Mouse (Mus musculus) kidney, postnatal 4 days (tissue): ENCODE results near the gene Cfc1.
"Not testable (repeated sequence)": the region's sequence is repeated elsewhere in the genome, so short reads cannot be mapped to it uniquely, and the experiment has no call there.

Source experiments
- DNase-seq, 2 experiments: peaks; one replicate each; pipeline ENCODE4 v3.0.0; 2021; ENCODE audit warnings: mixed read lengths in 2 of 2

Gene Cfc1

DNA sequence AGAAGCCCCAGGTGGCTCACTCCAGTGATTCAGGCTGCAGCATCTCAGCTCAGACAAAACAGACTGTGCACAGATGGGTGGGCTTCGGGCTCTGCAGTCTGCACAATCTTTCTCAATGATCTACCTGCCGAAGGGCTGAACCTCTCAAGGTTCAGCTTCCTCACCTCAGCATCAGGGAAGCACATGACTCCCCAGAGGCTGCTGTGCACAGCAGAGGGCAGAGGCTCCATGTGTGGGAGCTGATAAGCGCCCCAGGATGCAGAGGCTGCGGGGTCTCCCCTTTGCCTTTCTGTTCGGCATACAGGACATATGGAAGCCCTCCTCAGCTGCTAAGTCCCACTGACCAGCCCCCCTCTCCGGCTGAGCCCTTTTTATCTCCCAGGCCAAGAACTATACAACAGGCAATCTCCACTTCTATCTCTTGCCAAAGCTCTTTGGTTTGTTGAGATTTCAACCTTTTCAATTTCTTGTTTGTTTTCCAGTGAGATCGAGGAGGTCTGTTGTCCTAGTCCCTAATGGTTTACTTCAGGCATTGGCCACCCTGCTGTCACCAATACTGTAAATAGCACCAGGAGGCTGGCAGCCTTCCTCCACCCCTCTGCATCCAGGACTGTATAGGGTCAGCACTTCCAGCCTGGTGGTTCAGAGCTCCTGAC is at the start of gene Cfc1:
Cfc1 (plus strand) TSS at position 606 of the 656 bp plus-strand sequence.
- not testable (repeated sequence) for DNase-seq

- DNase-seq: no peak
Observed at GRCm38 (mm10) chr1:34487383-34487782, 48.1 kb upstream of the Cfc1 start.

GRCm38 (mm10) chr1:34489852-34490541 is 45.5 kb upstream of the Cfc1 start:
- DNase-seq: no peak

DNA sequence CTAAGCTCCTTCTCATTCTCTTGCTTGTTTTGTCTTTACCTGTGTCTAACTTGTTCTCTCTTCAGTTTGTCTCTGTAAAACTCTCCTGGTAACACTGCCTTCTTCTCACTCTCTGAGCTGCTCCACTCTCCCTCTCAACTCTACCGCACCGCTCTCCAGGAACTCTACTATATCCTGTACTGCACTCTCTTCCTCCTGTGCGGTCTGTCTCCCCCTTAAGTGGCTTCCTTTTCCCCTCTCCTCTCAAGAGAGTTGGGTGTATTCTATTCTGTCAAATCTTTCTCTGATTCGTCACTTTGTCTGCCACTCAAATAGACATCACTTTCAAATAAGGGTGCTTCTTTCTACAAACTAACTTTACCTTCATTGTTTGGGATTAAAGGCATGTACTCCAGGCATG is 44.0 kb upstream of the Cfc1 start:
- no peak for DNase-seq

- DNase-seq: no peak
Observed at GRCm38 (mm10) chr1:34502991-34503390, 32.5 kb upstream of the Cfc1 start.

- peak in 1 of 2 experiments; percentile 13 for DNase-seq
Observed at GRCm38 (mm10) chr1:34505307-34505706, 30.1 kb upstream of the Cfc1 start.

- no peak for DNase-seq
Observed at GRCm38 (mm10) chr1:34505970-34506551, 29.4 kb upstream of the Cfc1 start.

DNA sequence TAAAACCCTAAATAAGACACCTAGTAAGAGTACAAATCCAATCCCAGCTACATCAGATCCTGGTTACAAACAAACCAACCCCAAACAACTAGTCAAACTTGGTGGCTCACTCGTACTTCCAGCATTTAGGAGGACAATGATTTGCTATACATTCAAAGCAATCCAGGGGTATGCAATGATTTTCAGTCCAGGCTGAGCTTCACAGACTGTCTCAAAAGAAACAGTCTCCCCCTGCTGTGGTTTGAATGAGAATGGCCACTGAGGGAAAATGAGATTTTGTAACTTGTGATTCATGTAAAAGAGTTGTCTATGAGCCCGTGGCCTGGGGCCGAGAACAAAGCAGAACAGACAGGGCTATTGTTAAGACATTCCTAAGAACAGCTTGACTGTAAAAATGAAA is 27.5 kb upstream of the Cfc1 start:
- no peak for DNase-seq

DNA sequence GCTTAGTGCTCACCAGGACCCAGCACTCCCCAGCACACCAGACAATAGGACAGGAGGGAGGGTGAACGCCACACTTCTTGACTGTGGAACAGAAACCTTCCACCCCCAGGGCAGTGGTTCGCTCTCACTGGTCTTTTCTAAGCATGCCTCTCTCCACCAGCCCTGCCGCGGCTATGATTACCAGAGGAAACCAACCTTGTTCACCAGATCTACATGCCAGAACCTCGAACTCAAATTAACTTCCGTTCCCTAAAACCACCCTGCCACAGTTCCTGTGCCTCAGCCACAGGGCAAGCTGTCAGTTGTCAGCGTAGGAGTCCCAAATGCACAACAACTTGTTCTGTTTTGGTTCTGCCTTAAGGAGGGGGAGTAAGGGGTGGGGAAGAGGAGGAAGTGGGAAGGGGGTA is 24.9 kb upstream of the Cfc1 start:
- peak in 1 of 2 experiments; percentile 9 for DNase-seq

DNA sequence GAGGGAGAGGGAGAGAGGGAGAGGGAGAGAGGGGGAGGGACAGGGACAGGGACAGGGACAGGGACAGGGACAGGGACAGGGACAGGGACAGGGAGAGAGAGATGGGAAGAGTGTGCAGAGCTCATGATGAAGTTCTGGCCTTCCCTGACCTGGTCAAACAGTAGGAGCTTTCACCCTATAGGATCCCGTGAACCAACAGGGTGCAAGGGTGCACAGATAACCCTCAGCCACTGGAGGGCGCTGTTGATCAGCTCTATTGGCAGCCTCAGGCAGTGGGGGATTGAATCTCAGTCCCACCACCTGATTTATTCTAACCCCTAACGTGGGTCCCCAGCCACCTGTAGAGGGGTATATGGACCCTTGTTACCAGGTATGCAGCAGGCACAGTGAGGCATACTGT is 24.4 kb upstream of the Cfc1 start:
- peak; percentile 54 to 66 for DNase-seq

DNA sequence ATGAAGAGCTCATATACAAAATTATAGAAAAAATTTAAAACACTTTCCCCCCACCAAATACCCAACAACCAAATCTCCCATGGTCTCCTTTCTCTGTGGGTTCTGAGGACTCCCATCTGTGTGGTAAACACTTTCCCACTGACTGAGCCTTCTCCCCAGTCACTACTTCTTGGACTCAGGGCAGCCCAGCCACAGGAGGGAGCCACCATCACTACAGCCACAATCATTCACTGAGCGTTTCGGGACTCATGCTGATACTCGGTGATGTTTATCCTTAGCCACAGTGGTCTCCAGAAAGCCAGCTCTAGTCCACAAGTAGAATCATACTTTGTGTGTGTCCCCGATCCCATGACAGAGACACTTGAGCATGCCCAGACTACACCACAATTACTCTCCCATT is 22.4 kb upstream of the Cfc1 start:
- no peak for DNase-seq

- peak; percentile 9 to 10 for DNase-seq
Observed at GRCm38 (mm10) chr1:34516595-34516994, 18.9 kb upstream of the Cfc1 start.

DNA sequence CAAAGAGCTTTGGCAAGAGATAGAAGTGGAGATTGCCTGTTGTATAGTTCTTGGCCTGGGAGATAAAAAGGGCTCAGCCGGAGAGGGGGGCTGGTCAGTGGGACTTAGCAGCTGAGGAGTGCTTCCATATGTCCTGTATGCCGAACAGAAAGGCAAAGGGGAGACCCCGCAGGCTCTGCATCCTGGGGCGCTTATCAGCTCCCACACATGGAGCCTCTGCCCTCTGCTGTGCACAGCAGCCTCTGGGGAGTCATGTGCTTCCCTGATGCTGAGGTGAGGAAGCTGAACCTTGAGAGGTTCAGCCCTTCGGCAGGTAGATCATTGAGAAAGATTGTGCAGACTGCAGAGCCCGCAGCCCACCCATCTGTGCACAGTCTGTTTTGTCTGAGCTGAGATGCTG is 18.2 kb upstream of the Cfc1 start:
- DNase-seq: not testable (repeated sequence)

DNA sequence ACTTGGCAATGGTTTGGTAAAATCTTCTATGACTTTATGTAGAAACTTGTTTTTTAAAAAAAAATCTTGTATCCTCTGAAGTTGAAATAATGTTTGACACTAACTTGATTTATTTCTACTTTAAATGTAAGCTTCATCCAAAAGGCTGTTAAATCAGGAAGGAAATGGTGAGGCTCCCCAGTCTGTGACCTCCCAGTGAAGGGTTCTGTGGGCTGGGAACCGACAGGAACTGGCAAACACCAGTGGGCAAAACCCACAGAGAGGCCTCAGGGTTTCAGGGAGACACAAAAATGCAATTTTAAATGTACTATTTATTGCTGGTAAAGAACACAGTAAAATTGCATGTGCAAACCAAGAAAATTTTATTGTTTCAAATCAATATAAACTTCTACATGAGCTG is 17.7 kb upstream of the Cfc1 start:
- DNase-seq: not testable (repeated sequence)

- DNase-seq: no peak
Observed at GRCm38 (mm10) chr1:34518259-34518658, 17.2 kb upstream of the Cfc1 start.

DNA sequence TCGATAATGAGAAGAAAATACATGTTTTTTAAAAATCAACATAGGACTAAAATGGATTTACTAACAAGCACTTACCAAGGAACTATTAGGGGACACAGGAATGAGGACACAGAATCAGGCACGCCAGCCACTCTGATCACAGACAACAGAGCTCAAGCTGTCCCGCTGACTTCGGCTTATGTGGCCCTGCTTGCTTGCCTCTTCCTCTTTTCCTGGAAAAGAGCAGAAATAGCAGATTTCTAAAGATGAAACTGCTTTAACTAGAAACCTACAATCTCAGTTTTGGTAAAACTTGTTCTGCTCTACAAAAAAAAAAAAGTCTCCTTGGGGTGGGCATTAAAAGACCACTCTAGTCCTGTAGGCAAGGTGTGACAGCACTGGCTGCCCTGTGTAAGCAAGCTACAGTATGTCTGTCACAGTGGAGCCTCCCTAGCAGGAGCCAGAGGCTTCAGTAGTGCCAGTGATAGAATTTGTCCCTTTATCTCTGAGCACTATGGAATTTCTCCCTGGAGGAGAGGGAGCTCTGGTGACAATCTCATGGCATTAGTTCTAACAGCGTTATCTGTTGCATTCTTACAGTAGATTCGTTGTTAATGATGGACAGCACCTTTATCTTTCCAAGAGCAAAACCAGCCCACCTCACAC is 13.1 kb upstream of the Cfc1 start:
- no peak for DNase-seq

GRCm38 (mm10) chr1:34522850-34523244 is 12.6 kb upstream of the Cfc1 start:
- no peak for DNase-seq

- DNase-seq: no peak
Observed at GRCm38 (mm10) chr1:34523647-34524046, 11.8 kb upstream of the Cfc1 start.

DNA sequence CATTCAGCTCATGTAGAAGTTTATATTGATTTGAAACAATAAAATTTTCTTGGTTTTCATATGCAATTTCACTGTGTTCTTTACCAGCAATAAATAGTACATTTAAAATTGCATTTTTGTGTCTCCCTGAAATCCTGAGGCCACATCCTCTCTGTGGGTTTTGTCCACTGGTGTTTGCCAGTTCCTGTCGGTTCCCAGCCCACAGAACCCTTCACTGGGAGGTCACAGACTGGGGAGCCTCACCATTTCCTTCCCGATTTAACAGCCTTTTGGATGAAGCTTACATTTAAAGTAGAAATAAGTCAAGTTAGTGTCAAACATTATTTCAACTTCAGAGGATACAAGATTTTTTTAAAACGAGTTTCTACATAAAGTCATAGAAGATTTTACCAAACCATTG is 874 bp upstream of the Cfc1 start:
- DNase-seq: not testable (repeated sequence)

- peak; percentile 11 to 22 for DNase-seq
Observed at GRCm38 (mm10) chr1:34536291-34536766, 881 bp downstream of the Cfc1 start.

- peak; percentile 43 to 63 for DNase-seq
Observed at GRCm38 (mm10) chr1:34536767-34537485, 1.5 kb downstream of the Cfc1 start.

DNA sequence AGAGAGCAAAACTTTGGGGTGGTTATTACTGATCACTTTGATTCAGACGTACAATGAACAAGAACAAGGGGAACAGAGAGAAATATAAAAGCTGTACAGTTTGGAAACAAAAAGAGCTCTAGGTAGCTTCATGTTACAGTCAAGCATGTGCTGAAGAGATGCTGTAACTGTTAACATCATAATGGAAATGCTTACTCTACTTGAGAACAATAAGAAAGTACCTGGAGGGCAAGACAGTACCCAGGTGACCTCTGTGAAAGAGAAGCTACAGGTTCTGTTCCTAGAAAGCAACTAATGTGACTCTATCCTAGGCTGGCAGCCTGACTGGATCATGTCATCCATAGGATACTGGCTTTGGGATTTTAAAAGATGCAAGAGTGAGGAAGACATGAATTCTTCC is 11.6 kb downstream of the Cfc1 start:
- no peak for DNase-seq

DNA sequence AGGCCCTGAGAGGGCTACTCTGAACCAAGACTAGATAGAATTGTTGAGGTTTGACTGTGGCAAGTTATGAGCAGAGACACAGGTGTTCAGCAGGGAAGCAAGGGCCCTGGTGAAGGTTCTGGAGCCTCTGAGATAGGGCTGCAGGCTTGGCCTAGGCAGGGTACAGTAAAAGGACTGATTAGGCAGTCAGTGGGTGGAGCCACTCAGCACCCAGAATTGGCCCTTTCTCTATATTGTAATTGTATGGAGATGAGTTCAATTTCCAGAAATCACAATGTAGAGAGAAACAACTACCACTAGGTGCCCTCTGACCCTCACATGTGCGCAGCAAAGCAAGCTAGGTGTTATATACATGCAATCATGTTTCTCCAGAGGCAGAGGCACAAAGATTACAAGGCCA is 18.2 kb downstream of the Cfc1 start:
- no peak for DNase-seq
